Mouse (Mus musculus) yolk sac, embryonic 10.5 days (tissue): ENCODE measurements around the gene Gpatch8.

Source experiments
- DNase-seq: peaks from one replicate; pipeline ENCODE4 v3.0.0-alpha.2; 2017; ENCODE audit warnings: low spot score

Gpatch8 gene

GRCm38 (mm10) chr11:102449043-102450008 lies 106.9 kb downstream of the Gpatch8 start:
- DNase-seq: no peak

GRCm38 (mm10) chr11:102448327-102448726 lies 107.9 kb downstream of the Gpatch8 start:
- no peak for DNase-seq

GRCm38 (mm10) chr11:102447497-102447896 lies 108.7 kb downstream of the Gpatch8 start, which contains the start of gene Fam171a2:
Fam171a2 (minus strand) TSS chr11:102447682.
- peak; percentile 53 for DNase-seq

- peak; percentile 42 for DNase-seq
These were observed 109.4 kb downstream of the Gpatch8 start for GRCm38 (mm10) chr11:102446581-102447461.

GRCm38 (mm10) chr11:102445891-102446361 lies 110.3 kb downstream of the Gpatch8 start:
- DNase-seq: no peak

- DNase-seq: no peak
These were observed 110.8 kb downstream of the Gpatch8 start for GRCm38 (mm10) chr11:102445264-102445890.

- DNase-seq: no peak
These were observed 111.4 kb downstream of the Gpatch8 start for GRCm38 (mm10) chr11:102444781-102445180.

- no peak for DNase-seq
These were observed 111.9 kb downstream of the Gpatch8 start for GRCm38 (mm10) chr11:102444321-102444720.

GRCm38 (mm10) chr11:102443740-102444139 lies 112.5 kb downstream of the Gpatch8 start:
- DNase-seq: no peak

GRCm38 (mm10) chr11:102442089-102442488 lies 114.1 kb downstream of the Gpatch8 start:
- DNase-seq: no peak

GRCm38 (mm10) chr11:102441434-102441833 lies 114.8 kb downstream of the Gpatch8 start:
- DNase-seq: no peak

- DNase-seq: no peak
These were observed 115.9 kb downstream of the Gpatch8 start for GRCm38 (mm10) chr11:102440255-102440654.

- no peak for DNase-seq
These were observed 116.8 kb downstream of the Gpatch8 start for GRCm38 (mm10) chr11:102439093-102440082.

GRCm38 (mm10) chr11:102438212-102439092 lies 117.7 kb downstream of the Gpatch8 start:
- DNase-seq: peak; percentile 83

GRCm38 (mm10) chr11:102437120-102438061 lies 118.8 kb downstream of the Gpatch8 start:
- DNase-seq: peak; percentile 53

GRCm38 (mm10) chr11:102436471-102436790 lies 119.8 kb downstream of the Gpatch8 start:
- no peak for DNase-seq

GRCm38 (mm10) chr11:102435754-102436470 lies 120.3 kb downstream of the Gpatch8 start:
- no peak for DNase-seq
